9 mouse cellular contexts compared by ENCODE assay signal in the genomic region with DNA sequence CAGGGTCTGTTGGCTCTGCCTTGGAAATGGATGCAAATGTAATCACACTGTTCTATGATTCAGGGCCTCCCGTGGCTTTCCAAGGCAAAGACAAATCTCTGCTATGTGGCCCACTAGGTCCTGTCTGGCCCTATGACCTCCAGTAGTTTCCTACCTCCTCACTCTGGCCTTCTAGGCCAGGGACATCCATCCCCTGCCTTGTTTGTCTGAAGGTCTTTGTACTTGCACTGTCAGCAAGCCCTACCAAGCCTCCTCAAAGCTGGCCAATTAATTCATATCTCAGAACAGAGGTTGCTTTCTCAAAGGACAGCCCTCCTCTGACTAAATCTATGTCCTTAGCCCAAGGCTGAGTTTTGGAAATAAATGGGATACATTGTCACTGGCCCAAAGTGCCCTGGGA.
"Had no signal": no experiment of that assay in that cellular context is flagged by ENCODE, and none has a peak within 500 bp of the region (broad histone marks: within the 10 kb centered on the region; RNA-seq: fewer than 3 reads in every experiment).

No protein-coding gene starts in this region.

- ATAC-seq: midbrain, embryonic 13.5 days; midbrain, embryonic 15.5 days had no signal

- DNase-seq: lung, embryonic 14.5 days; lung, postnatal 10 days; lung, postnatal 4 days; right cerebral cortex, postnatal 14 days; thymus, adult 2 months; thymus, postnatal 25 days; thymus, postnatal 4 days had no signal
